Mouse (Mus musculus) forebrain, postnatal 0 days (tissue): ENCODE measurements around the gene Fmo3. TPM values are rescaled to one million over a fixed set of nuclear protein-coding genes. Genes with fewer than 3 reads are reported as not detected.

Source experiments
- ATAC-seq: fragments of 200-750 bp; cut with Nextera tagmentation; 2 replicates; pipeline ENCODE4 v1.8.0; 2017; ENCODE audit warnings: mild to moderate bottlenecking, moderate library complexity
- DNase-seq: peaks from one replicate; pipeline ENCODE4 v3.0.0-alpha.2; 2015
- H3K27ac ChIP-seq: fragments of 300-500 bp; sonication (generic); 2 replicates; pipeline ENCODE4 v1.5.1; 2014; ENCODE audit warnings: low read depth, mild to moderate bottlenecking, antibody characterized with exemption, low read length, moderate library complexity, mixed read lengths
- H3K27me3 ChIP-seq: fragments of 300-500 bp; sonication (generic); 2 replicates; pipeline ENCODE4 v1.6.1; 2014; ENCODE audit warnings: mild to moderate bottlenecking, low read length, mixed read lengths; ENCODE audit not compliant: insufficient read depth
- H3K36me3 ChIP-seq: fragments of 300-500 bp; sonication (generic); 2 replicates; pipeline ENCODE4 v1.6.1; 2014; ENCODE audit warnings: mild to moderate bottlenecking, moderate library complexity; ENCODE audit not compliant: insufficient read depth
- H3K4me1 ChIP-seq: fragments of 300-500 bp; sonication (generic); 2 replicates; pipeline ENCODE4 v1.6.1; 2014; ENCODE audit warnings: antibody characterized with exemption; ENCODE audit not compliant: insufficient read depth
- H3K4me2 ChIP-seq: fragments of 300-500 bp; sonication (generic); 2 replicates; pipeline ENCODE4 v1.6.1; 2014; ENCODE audit warnings: low read depth, mild to moderate bottlenecking, moderate library complexity
- H3K4me3 ChIP-seq: fragments of 300-500 bp; sonication (generic); 2 replicates; pipeline ENCODE4 v1.5.1; 2014; ENCODE audit warnings: low read depth, low read length, mixed read lengths
- H3K9ac ChIP-seq: fragments of 300-500 bp; sonication (generic); 2 replicates; pipeline ENCODE4 v1.6.1; 2014; ENCODE audit warnings: mild to moderate bottlenecking
- H3K9me3 ChIP-seq: fragments of 300-500 bp; sonication (generic); 2 replicates; pipeline ENCODE4 v1.6.1; 2016; ENCODE audit warnings: low read length
- CTCF ChIP-seq: sonication (generic); IDR thresholded peaks from 2 replicates; pipeline ENCODE4 v1.5.1; 2016; ENCODE audit warnings: antibody characterized with exemption, control low read depth, low read depth
- WGBS: fragments of 180-500 bp; shearing (Covaris S2); extraction: QIAGEN DNeasy Blood & Tissue Kit; methylation state at CpG from one replicate; pipeline ENCODE4 v1.1.7; 2014; 5-methylcytosine and 5-hydroxymethylcytosine counted together
- polyA plus RNA-seq: library from polyadenylated mRNA; unstranded; fragments of >200 nt; fragmentation: Nextera tagmentation; extraction: Ambion mirVana; gene quantifications from 2 replicates; pipeline ENCODE4 v1.2.1, GENCODE M21; 2015
- total RNA-seq: library from RNA; depleted of rRNA; stranded (reverse); fragments of >200 nt; gene quantifications from 2 replicates; pipeline ENCODE4 v1.2.3, GENCODE M21; 2014; rRNA removed

The Fmo3 gene
- not detected in 2 replicates for total RNA-seq
- polyA plus RNA-seq = not detected in 2 replicates

- Histone ChIP-seq H3K9ac (no peak within 1 kb of the TSS), H3K4me1 (no peaks in the 10 kb centered on the region), H3K4me3 (no peak within 1 kb of the TSS), H3K4me2 (no peak within 1 kb of the TSS), H3K27me3 (no peaks in the 10 kb centered on the region), H3K27ac (no peak within 1 kb of the TSS), H3K9me3 (no peaks in the 10 kb centered on the region), H3K36me3 (no peaks in the 10 kb centered on the region)
- TF ChIP-seq CTCF = no peak
- ATAC-seq = no peak
- WGBS = 88% methylated on average over 1 of the region's 1 CpGs
- no peak for DNase-seq
Observed at GRCm38 (mm10) chr1:162984428-162984827, at the start of gene Fmo3. Gene Fmo3 (minus strand): TSS chr1:162984528.

GRCm38 (mm10) chr1:163023075-163023474 is 38.7 kb upstream of the Fmo3 start:
- DNase-seq (no peak), ATAC-seq (no peak)
- no peaks in the 10 kb centered on the region for H3K9me3 ChIP-seq
- no peak overlapping the region for H3K4me3 ChIP-seq
- H3K36me3 ChIP-seq = no peaks in the 10 kb centered on the region
- no peaks in the 10 kb centered on the region for H3K27me3 ChIP-seq
- no peak overlapping the region for H3K4me2 ChIP-seq
- H3K9ac ChIP-seq = no peak overlapping the region
- no peak for TF ChIP-seq CTCF
- H3K27ac ChIP-seq = no peak overlapping the region
- H3K4me1 ChIP-seq = no peaks in the 10 kb centered on the region

- ATAC-seq (no peak), DNase-seq (no peak)
- no peak overlapping the region for H3K4me2 ChIP-seq
- H3K27me3 ChIP-seq = no peaks in the 10 kb centered on the region
- no peak overlapping the region for H3K27ac ChIP-seq
- no peak overlapping the region for H3K9ac ChIP-seq
- H3K36me3 ChIP-seq = no peaks in the 10 kb centered on the region
- H3K4me3 ChIP-seq = no peak overlapping the region
- H3K9me3 ChIP-seq = no peaks in the 10 kb centered on the region
- H3K4me1 ChIP-seq = no peaks in the 10 kb centered on the region
- 65% methylated on average over 3 of the region's 3 CpGs for WGBS
- no peak for TF ChIP-seq CTCF
Observed at GRCm38 (mm10) chr1:163009220-163009619, 24.9 kb upstream of the Fmo3 start.

- Histone ChIP-seq H3K36me3 (no peaks in the 10 kb centered on the region), H3K4me1 (no peaks in the 10 kb centered on the region), H3K9me3 (no peaks in the 10 kb centered on the region), H3K4me2 (no peak overlapping the region), H3K4me3 (no peak overlapping the region), H3K9ac (no peak overlapping the region), H3K27me3 (no peaks in the 10 kb centered on the region), H3K27ac (no peak overlapping the region)
- WGBS = 90% methylated on average over 2 of the region's 2 CpGs
- DNase-seq (no peak), ATAC-seq (no peak)
- no peak for TF ChIP-seq CTCF
Observed at GRCm38 (mm10) chr1:163003496-163003895, 19.2 kb upstream of the Fmo3 start.

GRCm38 (mm10) chr1:163001271-163001829 is 17.0 kb upstream of the Fmo3 start:
- no peak for DNase-seq
- TF ChIP-seq CTCF = no peak
- Histone ChIP-seq H3K36me3 (no peaks in the 10 kb centered on the region), H3K27me3 (no peaks in the 10 kb centered on the region), H3K4me1 (no peaks in the 10 kb centered on the region), H3K27ac (no peak overlapping the region), H3K9me3 (no peaks in the 10 kb centered on the region), H3K9ac (no peak overlapping the region), H3K4me2 (no peak overlapping the region), H3K4me3 (no peak overlapping the region)
- ATAC-seq = no peak
- 60% methylated on average over 4 of the region's 4 CpGs for WGBS

GRCm38 (mm10) chr1:162987546-162987945 is 3.2 kb upstream of the Fmo3 start:
- Histone ChIP-seq H3K4me3 (no peak overlapping the region), H3K36me3 (no peaks in the 10 kb centered on the region), H3K27me3 (no peaks in the 10 kb centered on the region), H3K9me3 (no peaks in the 10 kb centered on the region), H3K27ac (no peak overlapping the region), H3K9ac (no peak overlapping the region), H3K4me1 (no peaks in the 10 kb centered on the region), H3K4me2 (no peak overlapping the region)
- 91% methylated on average over 3 of the region's 3 CpGs for WGBS
- no peak for ATAC-seq
- DNase-seq = no peak
- TF ChIP-seq CTCF = no peak

- no peak overlapping the region for H3K9ac ChIP-seq
- no peaks in the 10 kb centered on the region for H3K36me3 ChIP-seq
- no peaks in the 10 kb centered on the region for H3K27me3 ChIP-seq
- H3K27ac ChIP-seq = no peak overlapping the region
- ATAC-seq (no peak), DNase-seq (no peak)
- WGBS = 90% methylated on average over 1 of the region's 1 CpGs
- no peak overlapping the region for H3K4me2 ChIP-seq
- no peaks in the 10 kb centered on the region for H3K9me3 ChIP-seq
- no peaks in the 10 kb centered on the region for H3K4me1 ChIP-seq
- TF ChIP-seq CTCF = no peak
- H3K4me3 ChIP-seq = no peak overlapping the region
Observed at GRCm38 (mm10) chr1:162986777-162987176, 2.4 kb upstream of the Fmo3 start.
